In the genomic region with DNA sequence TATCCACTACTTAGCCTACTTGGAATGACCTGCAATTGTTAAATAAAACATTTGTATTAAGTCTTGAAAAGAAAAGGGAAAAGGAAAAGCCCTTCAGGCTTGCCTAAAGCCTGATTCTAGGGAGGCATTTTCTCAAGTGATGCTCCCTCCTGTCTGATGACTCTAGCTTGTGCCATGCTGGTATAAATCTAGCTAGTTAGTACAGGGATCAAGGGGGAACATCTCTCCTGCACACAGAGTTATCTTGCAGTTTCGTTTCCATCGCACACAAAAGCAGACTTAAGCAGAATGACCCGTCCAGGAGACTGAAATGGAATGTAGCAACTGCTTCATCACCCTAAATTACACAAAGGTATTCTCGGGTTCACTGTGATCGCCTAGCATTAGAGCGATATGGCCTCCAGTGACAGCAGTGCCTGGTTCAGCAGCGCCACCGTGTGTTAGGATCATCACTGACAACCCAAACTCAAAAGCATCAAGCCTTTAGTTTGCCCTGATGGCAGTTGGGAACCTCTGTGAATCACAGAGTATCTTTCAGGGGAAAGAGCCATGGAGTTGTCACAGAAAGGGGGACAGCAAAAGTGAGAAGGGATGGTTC, we compare ENCODE assay signal across 8 mouse cellular contexts. TPM values are rescaled to one million over a fixed set of nuclear protein-coding genes. Genes with fewer than 3 reads are reported as not detected.
DNase-seq lines count a peak whose midpoint lies in the region; ATAC-seq lines count a peak whose summit lies in the region.

No protein-coding gene starts in this region.

- no peaks in the 10 kb centered on the region for H3K36me3 ChIP-seq in hindbrain, embryonic 11.5 days (ENCODE audit: control insufficient read depth, insufficient read depth, low read length)

- H3K27me3 ChIP-seq in hindbrain, embryonic 11.5 days (ENCODE audit: control insufficient read depth, insufficient read depth, low read length), result no peaks in the 10 kb centered on the region

- 7% methylated on average over 8 of the region's 8 CpGs for WGBS in hindbrain, embryonic 11.5 days

- no peak overlapping the region for H3K4me2 ChIP-seq in hindbrain, embryonic 11.5 days (replicated peaks; ENCODE audit: low read depth, low read length)

- no peaks in the 10 kb centered on the region for H3K4me1 ChIP-seq in hindbrain, embryonic 11.5 days (replicated peaks; ENCODE audit: control insufficient read depth, insufficient read depth, low read length)

- H3K27ac ChIP-seq in hindbrain, embryonic 11.5 days (ENCODE audit: low read depth, low read length), result no peak overlapping the region

- no peak for ATAC-seq in hindbrain, embryonic 11.5 days (ENCODE audit: low FRiP score)

- H3K9ac ChIP-seq in hindbrain, embryonic 11.5 days (ENCODE audit: low read depth, low read length), result no peak overlapping the region

- no peaks in the 10 kb centered on the region for H3K9me3 ChIP-seq in hindbrain, embryonic 11.5 days (ENCODE audit: control insufficient read depth, low read length)

- H3K4me3 ChIP-seq in hindbrain, embryonic 11.5 days (ENCODE audit: low read depth, low read length), result no peak overlapping the region

- DNase-seq in Muller cell, postnatal 12 days (ENCODE audit: inconsistent ontology term), result peak; percentile 56
- DNase-seq in cerebellum, adult 8-10 months, result peak; percentile 91
- DNase-seq in frontal cortex, adult 2 months (ENCODE audit: extremely low spot score in 1 of 2, low spot score in 1 of 2), result peak; percentile 52 to 95
- peak; percentile 89 for DNase-seq in hindbrain, embryonic 11.5 days (ENCODE audit: low spot score)
- DNase-seq in layer of hippocampus, postnatal 25 days (ENCODE audit: extremely low spot score in 1 of 2, low spot score in 1 of 2), result peak; percentile 78 to 96
- DNase-seq in lung, postnatal 4 days, result peak; percentile 60 to 85
- DNase-seq in retina, postnatal 1 day, result peak; percentile 83
- DNase-seq in thymus, postnatal 4 days, result peak; percentile 90

RNA-seq across cellular contexts. Expression of gene Sv2b, which starts 57.3 kb away (rescaled TPM):
- 110 and 139 TPM in 2 replicates for polyA plus RNA-seq in frontal cortex, adult 2 months (2012; rRNA removed)
- polyA plus RNA-seq in hindbrain, embryonic 11.5 days (2014; fragmentation: Nextera tagmentation; extraction: Ambion mirVana), result 0.85 and 1.5 TPM in 2 replicates
- 100 to 1,000 TPM; 289 to 325 TPM for total RNA-seq in layer of hippocampus, postnatal 25 days (2021)

Comparison
In these comparisons a context has a peak if more than half of its experiments do, and no peak if none do; other contexts are left out.
1. RNA of gene Sv2b, which starts 57.3 kb away (polyA plus RNA-seq): 110 to 139 TPM in frontal cortex, adult 2 months; 0.85 to 1.5 TPM in hindbrain, embryonic 11.5 days; every median in the first group is over 10 times any median in the second.
2. Peak in every context shown above with its lines, with median percentiles within 50 percentile points of each other: DNase-seq.